Mouse (Mus musculus): ENCODE measurements around the gene Usp35.

DNA sequence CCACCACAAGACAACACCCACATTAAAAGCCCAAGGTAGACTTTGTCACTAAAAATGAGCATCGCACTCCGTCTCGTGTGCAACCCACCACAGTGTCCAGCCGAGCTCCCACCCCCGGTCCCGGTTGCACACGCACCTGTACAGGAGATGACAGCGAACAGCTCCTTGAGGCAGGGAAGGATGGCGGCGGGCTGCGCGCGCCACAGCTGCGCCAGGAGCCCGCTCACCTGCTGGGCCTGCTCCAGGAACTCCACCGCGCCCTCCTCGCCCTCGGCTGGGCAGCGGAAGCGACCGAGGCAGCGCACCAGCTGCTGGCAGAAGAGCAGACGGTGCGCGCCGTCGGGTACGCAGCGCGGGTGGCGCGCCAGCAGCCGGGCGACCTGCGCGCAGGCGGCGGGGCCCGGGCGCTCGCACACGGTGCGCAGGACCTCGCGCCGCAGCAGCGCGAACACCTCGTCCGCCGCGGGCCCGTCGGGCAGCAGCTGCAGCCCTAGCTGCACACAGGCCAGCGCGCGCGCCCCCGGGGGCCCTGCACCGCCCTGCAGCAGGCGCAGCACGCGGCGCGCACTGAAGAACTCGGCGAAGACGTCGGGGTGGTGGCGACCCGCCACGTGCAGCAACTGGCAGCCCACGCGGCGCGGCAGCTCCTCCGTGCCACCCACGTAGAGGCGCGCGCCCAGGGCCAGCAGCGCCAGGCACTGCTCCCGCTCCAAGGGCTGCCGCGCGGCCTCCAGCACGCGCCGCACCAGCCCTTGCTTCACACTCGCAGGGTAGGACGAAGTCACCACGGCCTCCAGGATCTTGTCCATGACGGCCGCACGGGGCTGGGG lies 6.4 kb downstream of the Usp35 start:
- TF ChIP-seq EP300 (IDR thresholded peaks at IDR 0.05) (no peak), CTCF (IDR thresholded peaks at IDR 0.05) (no peak)

All from lung, postnatal 0 days (tissue).